Mouse (Mus musculus) heart, embryonic 15.5 days (tissue): ENCODE results near the gene Nsrp1. TPM values are rescaled to one million over a fixed set of nuclear protein-coding genes. Genes with fewer than 3 reads are reported as not detected.

ENCODE experiments used
- ATAC-seq: fragments of 200-750 bp; cut with Nextera tagmentation; replicated peaks from 2 replicates; pipeline ENCODE4 v1.8.0; 2017; ENCODE audit warnings: low read depth, moderate TSS enrichment; ENCODE audit not compliant: insufficient number of reproducible peaks, insufficient read depth, low FRiP score
- H3K27ac ChIP-seq: fragments of 300-500 bp; sonication (generic); 2 replicates; pipeline ENCODE4 v1.5.1; 2015; ENCODE audit warnings: mild to moderate bottlenecking, inconsistent platforms
- H3K27me3 ChIP-seq: fragments of 300-500 bp; sonication (generic); 2 replicates; pipeline ENCODE4 v1.6.1; 2015; ENCODE audit warnings: inconsistent platforms
- H3K36me3 ChIP-seq: fragments of 300-500 bp; sonication (generic); 2 replicates; pipeline ENCODE4 v1.6.1; 2015; ENCODE audit warnings: mild to moderate bottlenecking, inconsistent platforms
- H3K4me1 ChIP-seq: fragments of 300-500 bp; sonication (generic); replicated peaks from 2 replicates; pipeline ENCODE4 v1.6.1; 2015; ENCODE audit warnings: inconsistent platforms
- H3K4me2 ChIP-seq: fragments of 300-500 bp; sonication (generic); 2 replicates; pipeline ENCODE4 v1.6.1; 2015; ENCODE audit warnings: inconsistent platforms, mild to moderate bottlenecking, moderate library complexity
- H3K4me3 ChIP-seq: fragments of 300-500 bp; sonication (generic); 2 replicates; pipeline ENCODE4 v1.5.1; 2015; ENCODE audit warnings: mild to moderate bottlenecking, inconsistent platforms
- H3K9ac ChIP-seq: fragments of 300-500 bp; sonication (generic); 2 replicates; pipeline ENCODE4 v1.6.1; 2015; ENCODE audit warnings: mild to moderate bottlenecking, inconsistent platforms
- H3K9me3 ChIP-seq: fragments of 300-500 bp; sonication (generic); replicated peaks from 2 replicates; pipeline ENCODE4 v1.6.1; 2016; ENCODE audit warnings: inconsistent platforms
- WGBS: fragments of 180-500 bp; shearing (Covaris S2); methylation state at CpG from one replicate; pipeline ENCODE4 v1.1.7; 2015; ENCODE audit warnings: mixed read lengths; 5-methylcytosine and 5-hydroxymethylcytosine counted together
- polyA plus RNA-seq: library from polyadenylated mRNA; unstranded; fragments of >200 nt; fragmentation: Nextera tagmentation; extraction: Ambion mirVana; gene quantifications from 2 replicates; pipeline ENCODE4 v1.2.1, GENCODE M21; 2015

Gene Nsrp1
- polyA plus RNA-seq, 1 experiment from 2014 or later = 56.0 TPM

GRCm38 (mm10) chr11:77041891-77042290 lies 36.3 kb downstream of the Nsrp1 start:
- no peaks in the 10 kb centered on the region for H3K4me1 ChIP-seq
- peaks cover 16% of the 10 kb centered on the region for H3K36me3 ChIP-seq
- 82% methylated on average over 4 of the region's 4 CpGs for WGBS
- no peaks in the 10 kb centered on the region for H3K9me3 ChIP-seq
- H3K27me3 ChIP-seq = no peaks in the 10 kb centered on the region
- no peak overlapping the region for H3K4me3 ChIP-seq
- ATAC-seq = no peak
- no peak overlapping the region for H3K9ac ChIP-seq
- no peak overlapping the region for H3K27ac ChIP-seq
- no peak overlapping the region for H3K4me2 ChIP-seq

DNA sequence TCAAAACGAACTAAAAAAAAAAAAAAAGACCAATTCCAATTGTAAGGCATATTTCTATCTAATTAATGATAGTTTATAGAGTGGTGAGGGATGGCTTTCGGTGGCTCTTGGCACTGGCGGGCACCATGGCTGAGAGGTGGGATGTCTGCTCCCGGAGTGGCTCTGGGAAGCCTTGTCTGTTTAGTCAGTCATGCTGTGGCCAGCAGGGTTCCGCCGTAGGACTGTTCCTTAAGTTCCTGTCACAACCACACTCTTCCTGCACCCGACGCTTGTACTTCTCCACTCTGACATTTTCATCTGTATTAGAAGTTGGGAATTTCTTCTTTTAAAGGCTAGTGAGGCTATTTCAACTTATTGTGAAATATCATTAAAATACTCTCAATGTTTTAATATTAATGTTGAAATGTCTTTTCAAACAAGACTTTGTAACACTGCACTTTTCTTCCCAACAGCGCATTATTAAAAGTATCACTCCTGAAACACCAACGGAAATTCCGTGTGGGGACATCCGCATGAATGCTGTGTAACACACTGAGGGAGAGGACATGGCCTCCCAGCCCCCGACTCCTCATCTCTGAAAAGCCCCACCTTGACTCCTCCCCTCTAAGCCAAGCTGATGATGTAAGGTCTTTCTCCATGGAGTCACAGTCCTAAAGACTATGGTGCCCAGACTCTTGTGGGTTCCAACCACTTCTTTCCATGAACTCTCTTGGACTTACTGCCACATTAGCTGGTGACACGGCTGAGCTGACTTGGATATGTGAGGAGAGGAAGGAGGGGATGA lies 46.9 kb downstream of the Nsrp1 start:
- no peak for ATAC-seq
- no peak overlapping the region for H3K4me3 ChIP-seq
- no peak overlapping the region for H3K9ac ChIP-seq
- no peaks in the 10 kb centered on the region for H3K36me3 ChIP-seq
- no peak overlapping the region for H3K27ac ChIP-seq
- no peaks in the 10 kb centered on the region for H3K4me1 ChIP-seq
- no peak overlapping the region for H3K4me2 ChIP-seq
- WGBS = 71% methylated on average over 14 of the region's 14 CpGs
- H3K27me3 ChIP-seq = no peaks in the 10 kb centered on the region
- H3K9me3 ChIP-seq = no peaks in the 10 kb centered on the region

- Histone ChIP-seq H3K4me1 (no peaks in the 10 kb centered on the region), H3K27me3 (no peaks in the 10 kb centered on the region), H3K9me3 (no peaks in the 10 kb centered on the region), H3K36me3 (no peaks in the 10 kb centered on the region), H3K27ac (no peak overlapping the region), H3K9ac (no peak overlapping the region), H3K4me2 (no peak overlapping the region), H3K4me3 (no peak overlapping the region)
- 85% methylated on average over 3 of the region's 3 CpGs for WGBS
- ATAC-seq = no peak
These were observed 50.1 kb downstream of the Nsrp1 start for GRCm38 (mm10) chr11:77028157-77028556.

DNA sequence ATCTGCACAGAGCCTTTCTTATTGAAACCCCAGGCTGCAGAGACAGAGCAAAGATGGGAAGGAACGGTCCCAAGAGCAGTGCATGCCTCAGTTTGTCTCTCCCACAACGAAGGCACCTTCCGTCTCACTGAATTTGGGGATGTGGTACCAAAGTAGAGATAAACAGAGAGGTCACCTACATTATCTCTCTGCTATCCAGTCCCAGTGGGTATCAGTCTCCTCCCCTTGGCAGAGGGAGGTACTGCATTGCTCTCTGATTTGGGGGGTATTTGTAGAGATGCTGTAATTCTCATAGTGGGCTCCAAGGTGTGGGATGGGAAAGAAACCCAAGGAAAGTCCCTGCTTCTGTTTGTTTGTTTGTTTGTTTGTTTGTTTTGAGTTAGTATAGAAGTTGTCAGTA lies 51.7 kb downstream of the Nsrp1 start:
- Histone ChIP-seq H3K27ac (no peak overlapping the region), H3K9ac (no peak overlapping the region), H3K4me2 (no peak overlapping the region), H3K36me3 (no peaks in the 10 kb centered on the region), H3K27me3 (no peaks in the 10 kb centered on the region), H3K4me3 (no peak overlapping the region), H3K9me3 (no peaks in the 10 kb centered on the region), H3K4me1 (no peaks in the 10 kb centered on the region)
- 57% methylated on average over 3 of the region's 3 CpGs for whole genome bisulfite sequencing
- ATAC-seq = no peak

DNA sequence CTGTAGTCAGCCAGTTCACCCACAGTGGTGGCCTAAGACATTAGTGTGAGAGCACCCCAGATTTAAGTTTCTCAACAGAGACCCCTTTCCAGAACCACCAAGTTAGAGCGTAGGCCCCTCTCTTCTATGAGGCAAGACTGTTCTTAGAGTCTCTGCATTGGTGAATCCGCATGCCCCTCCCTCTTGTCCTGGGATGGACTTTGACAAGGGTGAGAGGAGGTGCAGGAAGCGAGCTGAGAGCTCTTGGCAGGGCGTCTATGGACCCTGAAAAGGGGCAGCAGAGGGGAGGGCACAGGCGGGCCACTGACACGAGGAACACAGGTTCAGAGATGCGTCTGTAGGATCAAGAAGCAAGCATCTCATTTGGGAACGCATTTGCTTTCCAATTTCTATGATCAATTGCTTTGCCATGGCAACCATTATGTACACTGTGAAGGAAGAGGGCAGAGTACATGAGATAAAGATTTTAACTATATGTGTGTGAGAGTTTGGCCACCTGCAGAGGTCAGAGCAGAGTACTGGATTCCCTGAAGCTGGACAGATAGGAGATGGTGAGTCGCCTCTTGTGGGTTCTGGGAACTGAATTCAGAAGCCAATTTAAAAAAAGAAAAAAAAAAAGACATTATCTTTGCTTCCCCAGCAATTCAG lies 56.4 kb downstream of the Nsrp1 start:
- WGBS = 78% methylated on average over 9 of the region's 9 CpGs
- Histone ChIP-seq H3K4me3 (no peak overlapping the region), H3K27ac (no peak overlapping the region), H3K9ac (no peak overlapping the region), H3K9me3 (no peaks in the 10 kb centered on the region), H3K27me3 (peaks cover 7% of the 10 kb centered on the region; the same call in 1 of the 2 replicates), H3K4me2 (no peak overlapping the region), H3K4me1 (no peaks in the 10 kb centered on the region), H3K36me3 (no peaks in the 10 kb centered on the region)
- ATAC-seq = no peak

- no peak overlapping the region for H3K27ac ChIP-seq
- H3K4me3 ChIP-seq = no peak overlapping the region
- no peak overlapping the region for H3K4me2 ChIP-seq
- H3K4me1 ChIP-seq = no peaks in the 10 kb centered on the region
- no peaks in the 10 kb centered on the region for H3K36me3 ChIP-seq
- peaks cover 7% of the 10 kb centered on the region; the same call in 1 of the 2 replicates for H3K27me3 ChIP-seq
- no peaks in the 10 kb centered on the region for H3K9me3 ChIP-seq
- no peak overlapping the region for H3K9ac ChIP-seq
- ATAC-seq = no peak
- WGBS = 21% methylated on average over 8 of the region's 8 CpGs
These were observed 58.7 kb downstream of the Nsrp1 start for GRCm38 (mm10) chr11:77019539-77019938.

DNA sequence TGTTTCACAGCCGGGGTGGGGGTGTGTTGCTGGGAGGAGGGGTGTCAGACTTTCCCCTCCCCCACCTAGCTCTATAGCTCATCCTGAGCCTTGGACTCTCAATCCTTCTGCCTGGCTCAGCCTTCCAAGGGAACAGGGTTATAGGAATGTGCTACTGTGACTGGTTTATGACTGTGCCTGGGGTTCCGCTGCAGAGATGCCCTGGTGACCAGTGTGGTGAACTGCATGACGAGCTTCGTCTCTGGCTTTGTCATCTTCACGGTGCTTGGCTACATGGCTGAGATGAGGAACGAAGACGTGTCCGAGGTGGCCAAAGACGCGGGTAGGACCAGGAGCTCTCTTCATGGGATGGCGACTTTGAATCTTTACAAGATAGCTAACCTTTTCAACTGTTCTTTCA lies 60.2 kb downstream of the Nsrp1 start:
- no peaks in the 10 kb centered on the region for H3K9me3 ChIP-seq
- no peak overlapping the region for H3K4me2 ChIP-seq
- H3K36me3 ChIP-seq = no peaks in the 10 kb centered on the region
- no peak for ATAC-seq
- no peak overlapping the region for H3K9ac ChIP-seq
- no peak overlapping the region for H3K27ac ChIP-seq
- no peaks in the 10 kb centered on the region for H3K4me1 ChIP-seq
- WGBS = 77% methylated on average over 11 of the region's 11 CpGs
- no peak overlapping the region for H3K4me3 ChIP-seq
- peaks cover 7% of the 10 kb centered on the region; the same call in 1 of the 2 replicates for H3K27me3 ChIP-seq

GRCm38 (mm10) chr11:77010762-77011475 lies 67.3 kb downstream of the Nsrp1 start:
- no peak overlapping the region for H3K9ac ChIP-seq
- no peak overlapping the region for H3K27ac ChIP-seq
- H3K9me3 ChIP-seq = no peaks in the 10 kb centered on the region
- H3K4me3 ChIP-seq = no peak overlapping the region
- 77% methylated on average over 10 of the region's 10 CpGs for WGBS
- H3K27me3 ChIP-seq = peaks cover 6% of the 10 kb centered on the region; the same call in 1 of the 2 replicates
- peaks cover 10% of the 10 kb centered on the region for H3K4me1 ChIP-seq
- H3K4me2 ChIP-seq = no peak overlapping the region
- H3K36me3 ChIP-seq = no peaks in the 10 kb centered on the region
- ATAC-seq = no peak

- peaks cover 10% of the 10 kb centered on the region for H3K4me1 ChIP-seq
- H3K27ac ChIP-seq = no peak overlapping the region
- H3K9me3 ChIP-seq = no peaks in the 10 kb centered on the region
- no peaks in the 10 kb centered on the region for H3K36me3 ChIP-seq
- no peak overlapping the region for H3K4me2 ChIP-seq
- H3K27me3 ChIP-seq = peaks cover 13% of the 10 kb centered on the region
- no peak for ATAC-seq
- no peak overlapping the region for H3K4me3 ChIP-seq
- H3K9ac ChIP-seq = no peak overlapping the region
- 50% methylated on average over 16 of the region's 16 CpGs for WGBS
These were observed 68.9 kb downstream of the Nsrp1 start for GRCm38 (mm10) chr11:77009069-77010025.

GRCm38 (mm10) chr11:77006616-77007015 lies 71.6 kb downstream of the Nsrp1 start:
- no peaks in the 10 kb centered on the region for H3K36me3 ChIP-seq
- H3K9me3 ChIP-seq = no peaks in the 10 kb centered on the region
- H3K27ac ChIP-seq = no peak overlapping the region
- H3K9ac ChIP-seq = no peak overlapping the region
- ATAC-seq = no peak
- no peak overlapping the region for H3K4me3 ChIP-seq
- 39% methylated on average over 6 of the region's 6 CpGs for WGBS
- H3K27me3 ChIP-seq = peaks cover 24% of the 10 kb centered on the region
- H3K4me2 ChIP-seq = no peak overlapping the region
- peaks cover 10% of the 10 kb centered on the region for H3K4me1 ChIP-seq

GRCm38 (mm10) chr11:77005881-77006280 lies 72.4 kb downstream of the Nsrp1 start:
- Histone ChIP-seq H3K36me3 (no peaks in the 10 kb centered on the region), H3K27ac (no peak overlapping the region), H3K4me3 (no peak overlapping the region), H3K27me3 (peaks cover 30% of the 10 kb centered on the region), H3K9me3 (no peaks in the 10 kb centered on the region), H3K4me2 (no peak overlapping the region), H3K9ac (no peak overlapping the region), H3K4me1 (peaks cover 10% of the 10 kb centered on the region)
- WGBS = 56% methylated on average over 4 of the region's 4 CpGs
- ATAC-seq = no peak
